Mouse (Mus musculus) adrenal gland, postnatal 14 days (tissue): ENCODE data around the gene Nr2c2ap. TPM values are rescaled to one million over a fixed set of nuclear protein-coding genes. Genes with fewer than 3 reads are reported as not detected.

Experiments
- DNase-seq: peaks from one replicate; pipeline ENCODE4 v3.0.0; 2021; ENCODE audit warnings: mixed read lengths
- total RNA-seq: library from RNA; stranded (reverse); gene quantifications from 2 replicates; pipeline ENCODE4 v1.2.3, GENCODE M21; 2021

Nr2c2ap gene
- total RNA-seq, 1 experiment from 2014 or later = 15.0 TPM

DNA sequence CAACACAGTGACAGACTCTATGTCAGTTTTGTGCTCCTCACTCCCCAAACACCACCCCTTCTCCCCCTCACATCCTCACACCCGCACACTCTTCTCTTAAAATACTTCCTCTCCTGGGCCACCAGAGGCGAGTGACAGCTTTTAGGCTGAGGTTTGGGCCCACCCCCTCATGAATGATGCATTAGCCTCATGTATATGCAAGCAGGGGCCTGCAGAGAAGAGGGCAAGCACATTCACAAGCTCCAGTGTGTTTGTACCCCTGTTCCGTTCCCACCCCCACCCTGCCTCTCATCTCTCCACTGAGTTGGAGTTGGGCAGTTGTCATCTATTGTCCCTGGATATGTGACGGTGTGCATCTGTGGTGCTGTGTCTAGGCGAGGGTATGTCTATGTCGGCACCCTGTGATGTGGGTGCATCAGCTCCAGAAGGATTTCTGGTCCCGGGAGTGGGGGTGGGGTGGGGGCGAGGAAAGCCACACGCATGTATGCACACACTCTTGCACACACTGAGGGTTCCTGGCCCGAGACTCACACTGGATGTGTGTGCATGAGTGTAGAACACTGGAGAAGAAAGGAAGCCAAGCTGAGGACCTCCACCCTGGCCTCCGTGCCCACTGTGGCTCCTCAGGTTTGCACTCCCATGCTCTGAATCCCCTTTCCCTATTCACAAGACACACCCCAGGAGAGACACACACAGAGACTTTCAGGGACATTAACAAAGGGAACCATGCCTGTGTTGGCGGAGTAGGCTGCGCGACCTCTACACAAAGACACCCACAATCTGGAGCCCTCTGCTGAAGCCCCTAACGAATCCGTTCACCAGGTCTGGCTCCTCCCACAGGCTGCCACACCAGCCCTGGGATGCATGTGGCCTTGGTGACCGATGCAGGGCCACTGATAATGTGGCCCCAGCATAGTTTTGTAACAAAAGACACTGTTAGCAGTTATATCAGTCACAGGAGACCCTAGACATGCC lies 12.1 kb upstream of the Nr2c2ap start:
- DNase-seq = no peak

DNA sequence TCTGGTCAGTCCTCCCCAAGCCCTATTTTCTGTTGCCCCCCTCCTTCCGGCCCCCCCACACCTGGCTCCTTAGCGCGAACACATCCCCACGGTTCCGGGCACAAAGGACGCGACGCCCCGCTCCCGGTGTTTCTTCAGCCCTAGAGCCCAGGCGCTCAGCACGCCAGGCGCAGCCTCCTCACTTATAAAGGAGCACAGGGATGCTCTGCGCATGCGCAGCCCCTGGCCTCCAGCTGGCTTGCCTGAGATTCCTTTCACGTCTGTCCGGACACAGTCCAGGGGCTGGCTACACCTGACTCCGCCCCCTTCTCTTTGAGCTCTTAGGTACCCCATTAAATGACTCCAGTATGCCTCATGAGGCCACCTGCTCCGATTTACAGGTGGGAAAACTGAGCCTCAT lies 10.5 kb upstream of the Nr2c2ap start, which contains the start of gene Ncan:
Gene Ncan, minus strand, starts transcription at position 207 of the 400 bp plus-strand sequence.
- peak; percentile 81 for DNase-seq

DNA sequence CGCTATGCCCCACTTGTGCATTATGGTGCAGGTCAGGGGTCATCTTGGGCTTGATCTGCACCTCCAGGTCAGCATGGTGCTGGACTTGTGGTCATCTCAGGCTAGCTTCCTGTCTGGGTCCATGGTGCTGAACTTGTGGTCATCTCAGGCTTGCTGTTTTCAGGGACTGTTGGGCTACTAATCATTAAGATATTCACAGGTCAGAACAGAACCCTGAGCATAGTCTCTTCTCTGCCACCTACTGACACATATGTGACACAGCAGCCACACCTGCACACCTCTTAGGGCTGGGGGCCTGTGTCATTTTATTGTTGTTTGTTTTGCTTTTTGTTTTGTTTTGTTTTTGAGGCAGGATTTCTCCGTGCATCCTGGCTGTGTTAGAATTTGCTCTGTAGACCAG lies 8.3 kb upstream of the Nr2c2ap start:
- no peak for DNase-seq

DNA sequence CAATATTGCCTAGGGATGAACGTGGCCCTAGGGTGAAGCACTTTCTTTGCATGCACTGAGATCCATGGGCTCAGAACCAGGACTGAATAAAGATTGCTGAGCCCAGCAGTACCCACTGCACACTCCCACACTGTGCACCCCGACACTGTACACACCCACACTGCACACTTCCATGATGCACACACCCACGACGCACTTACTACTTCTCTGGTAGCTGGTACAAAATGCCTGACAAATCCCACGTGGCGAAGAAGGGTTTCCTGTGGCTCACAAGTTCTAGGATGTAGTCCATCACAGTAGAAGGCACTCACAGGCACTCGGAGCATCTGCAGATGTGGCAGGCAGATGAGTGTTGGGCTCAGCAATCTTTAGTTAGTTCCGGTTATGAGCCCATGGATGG lies 6.1 kb upstream of the Nr2c2ap start:
- no peak for DNase-seq

DNA sequence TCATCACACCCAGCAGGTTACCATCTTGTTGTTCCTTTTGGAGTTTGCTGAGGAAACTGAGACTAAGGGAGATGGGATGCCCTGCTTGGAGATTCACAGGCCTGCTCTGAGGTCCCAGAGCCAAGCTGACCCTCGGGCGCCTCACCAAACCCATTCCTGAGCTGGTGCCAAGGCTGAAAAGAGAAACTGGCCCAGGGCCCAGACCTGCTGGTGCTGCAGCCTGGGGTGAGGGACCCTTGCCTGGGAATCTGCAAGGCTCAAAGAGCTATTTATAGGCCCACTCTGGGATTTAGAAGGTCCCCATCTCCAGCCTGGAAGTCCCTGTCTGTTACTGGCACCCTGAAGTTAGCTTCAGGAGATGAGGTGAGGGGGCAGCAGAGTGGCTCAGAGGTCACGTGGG lies 2.7 kb upstream of the Nr2c2ap start:
- DNase-seq = peak; percentile 80

DNA sequence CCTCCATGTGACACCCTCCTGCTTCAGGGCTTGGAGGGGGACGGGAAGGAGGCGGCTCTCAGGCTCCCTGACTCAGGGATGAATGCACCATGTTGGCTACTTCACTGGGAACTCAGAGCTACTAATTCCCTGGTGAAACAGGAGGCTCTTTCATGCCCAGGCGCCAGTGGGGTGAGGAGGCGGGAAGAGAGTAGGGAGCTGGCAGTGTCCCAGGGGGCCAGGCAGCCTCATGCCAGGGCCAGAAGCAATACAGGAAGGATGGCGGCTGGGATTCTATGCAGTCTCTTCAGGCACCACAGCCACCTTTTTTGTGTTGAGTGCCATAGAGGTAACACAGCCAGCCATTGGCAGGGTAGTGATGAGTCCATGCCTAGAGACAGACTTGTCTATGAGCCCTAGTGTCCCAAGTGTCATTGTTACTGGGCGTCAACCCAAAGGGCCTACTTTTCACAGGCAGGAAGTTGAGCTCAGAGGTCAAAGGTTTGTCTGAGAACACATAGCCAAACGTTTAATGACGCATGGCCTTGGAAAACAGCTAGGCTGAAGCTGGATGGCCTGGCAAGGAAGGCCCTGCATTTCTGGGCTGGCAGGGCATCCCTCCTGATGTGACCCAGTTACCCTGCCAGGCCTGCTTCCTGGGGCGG lies 1.7 kb upstream of the Nr2c2ap start:
- peak; percentile 64 for DNase-seq

DNA sequence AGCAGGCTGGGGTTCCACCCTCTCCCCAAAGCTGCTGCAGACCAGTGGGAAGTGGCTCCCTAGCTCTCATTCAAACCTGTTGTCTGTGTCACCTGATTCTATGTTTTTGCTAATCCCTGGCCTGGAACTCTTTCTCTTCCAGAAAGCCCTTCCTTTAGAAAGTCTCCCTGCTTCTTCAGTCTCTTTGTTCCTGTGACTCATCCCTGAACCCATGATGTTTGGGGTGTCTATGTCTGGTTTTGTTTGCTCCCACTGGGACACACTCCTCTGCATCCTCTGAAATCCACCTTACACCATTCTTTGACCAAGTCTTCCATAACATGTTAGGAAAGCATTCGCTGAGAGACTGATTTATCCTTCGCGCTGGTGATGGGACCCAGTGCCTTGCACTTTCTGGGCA lies 1.1 kb upstream of the Nr2c2ap start:
- no peak for DNase-seq

DNA sequence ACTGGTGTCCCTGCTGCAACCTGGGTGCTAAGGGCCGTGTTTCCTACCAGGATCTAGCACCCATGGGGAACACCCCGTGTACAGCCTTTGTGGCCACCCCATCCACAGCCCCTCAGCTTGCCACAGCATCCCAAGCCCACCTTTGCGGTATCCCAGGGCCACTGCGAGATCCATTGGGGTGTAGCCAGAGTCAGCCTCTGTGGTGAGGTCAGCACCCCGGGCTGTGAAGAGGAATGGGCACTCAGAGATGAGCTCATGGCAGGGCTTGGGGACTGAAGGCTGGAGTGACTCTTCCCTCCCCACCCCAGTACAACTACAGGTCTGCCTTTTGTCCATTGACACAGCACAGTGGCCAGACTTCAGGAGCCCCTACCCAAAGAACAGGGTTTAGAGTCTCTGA lies 3.0 kb downstream of the Nr2c2ap start:
- DNase-seq = no peak

DNA sequence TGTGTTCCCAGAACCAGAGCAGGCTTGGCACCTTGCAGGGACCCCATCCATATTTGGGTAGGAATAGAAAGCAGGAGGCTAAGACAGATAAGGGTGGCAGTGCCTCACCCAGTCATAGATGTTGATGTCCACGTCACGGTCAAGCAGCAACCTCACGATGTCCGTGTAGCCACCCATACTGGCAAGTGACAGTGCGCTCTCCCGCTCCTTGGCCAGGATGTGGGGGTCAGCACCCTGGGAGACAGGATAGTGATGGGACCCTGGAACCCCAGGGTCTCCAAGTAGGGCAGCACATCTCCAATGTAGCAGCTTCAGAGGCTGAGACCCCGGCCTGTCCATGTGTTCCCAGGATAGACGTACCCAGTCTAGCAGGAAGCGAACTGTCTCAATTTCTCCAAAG lies 3.8 kb downstream of the Nr2c2ap start:
- DNase-seq = no peak

DNA sequence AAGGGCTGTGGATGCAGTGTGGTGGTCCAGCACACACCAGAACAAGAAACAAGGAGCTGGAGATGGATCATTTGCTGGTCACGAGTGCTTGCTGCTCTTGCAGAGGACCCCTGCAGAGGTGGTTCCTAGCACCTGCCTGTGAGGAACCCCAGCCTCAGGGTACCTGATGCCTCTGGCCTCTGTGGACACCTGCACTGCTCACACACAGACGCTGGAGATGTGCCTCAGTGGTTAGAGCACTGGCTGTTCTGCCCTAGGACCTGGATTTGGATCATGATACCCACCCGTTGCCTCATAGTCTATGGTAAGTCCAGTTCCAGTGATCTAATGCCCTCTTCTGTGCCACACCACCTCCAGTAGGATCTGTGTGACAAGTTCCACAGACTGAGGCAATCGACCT lies 5.5 kb downstream of the Nr2c2ap start:
- no peak for DNase-seq

DNA sequence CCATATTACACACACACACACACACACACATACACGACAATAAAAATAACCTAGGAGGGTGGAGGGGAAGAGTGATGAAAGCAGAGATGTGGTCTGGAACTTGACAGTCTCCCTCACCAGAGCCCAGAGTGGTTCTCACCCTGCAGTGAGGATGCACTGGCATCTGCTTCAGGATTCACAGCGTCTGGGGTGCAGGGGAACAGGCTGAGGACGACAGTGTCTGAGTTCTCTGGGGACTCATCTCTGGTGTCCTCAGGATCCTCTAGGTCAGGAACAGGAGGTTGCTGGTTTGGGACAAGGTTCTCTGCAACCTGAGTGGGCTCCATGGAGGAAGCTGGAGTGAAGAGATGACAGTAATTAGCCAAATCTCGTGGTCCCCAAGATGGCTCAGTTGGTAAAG lies 6.8 kb downstream of the Nr2c2ap start:
- DNase-seq = no peak

DNA sequence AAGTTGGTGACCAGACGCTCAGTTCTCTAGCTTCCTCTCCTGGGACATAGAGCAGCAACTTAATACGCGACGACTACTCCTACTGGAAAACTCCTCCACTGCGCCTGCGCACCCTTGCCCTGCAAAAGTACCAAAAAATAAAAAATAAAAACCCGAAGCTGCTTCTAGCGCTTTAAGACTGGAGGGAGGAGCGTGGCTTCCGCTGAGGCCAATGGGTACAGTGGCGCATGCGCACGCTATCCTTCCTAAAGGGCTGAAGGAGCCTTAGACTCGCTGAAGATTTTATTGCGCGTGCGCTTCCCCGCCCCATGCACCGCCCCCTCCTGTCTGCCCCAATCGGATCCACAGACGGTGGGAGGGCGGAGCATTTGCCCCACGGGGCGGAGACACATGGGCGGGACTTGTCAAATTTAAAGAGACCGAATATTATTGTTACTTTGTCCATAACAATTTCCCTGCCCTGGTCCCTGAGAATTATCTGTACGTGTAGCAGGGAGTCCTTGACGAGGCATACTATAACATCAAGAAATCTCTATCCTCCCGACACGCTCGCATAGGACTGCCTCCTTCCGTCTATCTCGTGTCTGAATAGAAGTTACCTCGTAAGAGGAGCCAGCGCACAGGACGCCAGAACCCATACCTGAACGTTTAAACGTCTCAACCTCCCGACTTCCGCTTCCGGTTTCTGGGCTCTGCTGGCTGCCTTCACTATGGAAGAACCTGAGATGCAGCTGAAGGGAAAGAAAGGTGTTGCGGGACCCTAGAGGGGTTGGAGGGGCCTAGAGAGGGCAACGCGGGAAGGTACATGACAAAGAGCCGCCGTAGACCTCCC lies 8.1 kb downstream of the Nr2c2ap start, which contains the start of the genes Rfxank, Borcs8 and Mef2b:
Gene Rfxank, minus strand, starts transcription at position 129 of the 832 bp plus-strand sequence.
Gene Borcs8, plus strand, starts transcription at position 474 of the 832 bp plus-strand sequence.
Gene Mef2b, plus strand, starts transcription at position 686 of the 832 bp plus-strand sequence.
- DNase-seq = peak; percentile 99

DNA sequence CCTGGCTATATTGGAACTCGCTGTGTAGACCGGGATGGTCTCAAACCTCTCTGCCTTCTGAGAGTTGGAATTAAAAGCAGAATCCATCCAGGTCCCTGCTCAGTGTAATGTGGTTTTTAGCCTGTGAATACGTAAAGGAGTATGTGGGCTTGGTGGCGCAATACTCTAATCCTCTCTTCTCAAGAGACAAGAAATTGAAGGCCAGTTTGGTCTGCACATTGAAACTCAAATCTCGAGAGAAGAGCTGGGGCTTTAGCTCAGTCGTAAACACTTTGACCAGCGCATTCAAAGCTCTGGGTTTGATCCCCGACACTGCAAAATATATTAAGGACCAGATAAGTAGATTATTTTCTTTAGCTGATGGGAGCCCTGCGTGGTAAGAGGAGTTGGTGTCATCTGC lies 8.8 kb downstream of the Nr2c2ap start:
- no peak for DNase-seq

DNA sequence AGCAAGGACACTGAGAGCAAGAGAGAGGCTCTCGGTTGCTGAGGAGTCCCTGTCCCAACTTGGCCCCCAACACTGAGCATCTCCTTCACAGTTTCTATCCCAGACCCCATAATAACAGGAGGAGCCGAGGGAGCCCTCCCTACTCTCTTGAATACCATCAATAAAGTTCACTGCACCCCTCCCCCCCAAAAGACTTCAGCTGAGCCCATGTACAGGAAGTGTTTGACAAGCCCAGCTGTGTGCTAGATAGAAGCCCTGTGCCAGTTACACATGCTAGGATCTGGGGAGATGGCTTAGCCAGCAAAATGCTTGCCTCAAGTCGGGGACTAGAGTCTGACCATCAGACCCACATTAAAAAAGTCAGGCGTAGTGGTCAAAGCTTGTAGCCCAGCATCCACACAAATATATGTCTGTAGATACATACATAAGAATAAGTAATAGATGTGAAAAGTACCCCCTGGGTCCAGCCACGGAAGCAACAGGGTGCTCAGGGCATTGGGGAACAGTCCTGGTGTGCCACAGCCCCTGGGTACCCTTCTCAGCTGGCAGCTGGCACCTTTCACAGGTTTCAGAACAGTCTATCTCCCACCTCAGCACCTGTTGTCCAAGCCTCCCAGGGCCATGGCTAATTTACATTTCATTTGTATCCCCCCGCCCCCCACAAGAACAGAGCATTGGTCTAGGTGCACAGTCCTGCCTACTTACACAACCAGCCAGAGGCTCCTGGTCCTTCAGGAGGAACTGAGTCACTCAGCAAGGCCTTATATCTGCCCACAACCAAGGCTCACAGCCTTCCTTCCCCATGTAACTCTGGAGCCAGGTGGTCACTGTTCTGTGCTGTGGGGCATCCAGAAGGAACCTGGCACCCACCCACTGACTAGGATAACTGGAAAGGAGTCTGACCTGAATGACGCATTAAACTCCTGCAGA lies 16.8 kb downstream of the Nr2c2ap start:
- DNase-seq = no peak

DNA sequence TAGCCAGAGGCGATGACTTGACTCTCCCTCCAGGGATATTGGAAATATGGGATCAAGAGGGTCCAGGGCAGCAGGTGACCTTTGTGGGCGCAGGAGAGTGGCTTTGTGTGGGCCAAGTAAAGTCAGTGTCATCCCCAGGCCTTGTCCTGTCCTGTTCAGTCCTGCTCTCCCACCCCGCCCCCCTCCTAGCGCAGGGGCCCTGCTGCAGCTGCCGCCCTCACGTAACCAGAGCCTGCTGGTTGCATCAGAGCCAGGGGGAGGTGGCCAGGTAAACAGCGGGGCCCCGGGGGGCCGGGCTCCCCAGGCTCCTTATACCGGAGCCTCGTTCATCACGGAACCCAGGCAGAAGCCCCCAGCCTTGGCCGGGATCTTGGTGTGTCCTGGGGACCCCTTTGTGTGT lies 19.0 kb downstream of the Nr2c2ap start:
- DNase-seq = no peak

DNA sequence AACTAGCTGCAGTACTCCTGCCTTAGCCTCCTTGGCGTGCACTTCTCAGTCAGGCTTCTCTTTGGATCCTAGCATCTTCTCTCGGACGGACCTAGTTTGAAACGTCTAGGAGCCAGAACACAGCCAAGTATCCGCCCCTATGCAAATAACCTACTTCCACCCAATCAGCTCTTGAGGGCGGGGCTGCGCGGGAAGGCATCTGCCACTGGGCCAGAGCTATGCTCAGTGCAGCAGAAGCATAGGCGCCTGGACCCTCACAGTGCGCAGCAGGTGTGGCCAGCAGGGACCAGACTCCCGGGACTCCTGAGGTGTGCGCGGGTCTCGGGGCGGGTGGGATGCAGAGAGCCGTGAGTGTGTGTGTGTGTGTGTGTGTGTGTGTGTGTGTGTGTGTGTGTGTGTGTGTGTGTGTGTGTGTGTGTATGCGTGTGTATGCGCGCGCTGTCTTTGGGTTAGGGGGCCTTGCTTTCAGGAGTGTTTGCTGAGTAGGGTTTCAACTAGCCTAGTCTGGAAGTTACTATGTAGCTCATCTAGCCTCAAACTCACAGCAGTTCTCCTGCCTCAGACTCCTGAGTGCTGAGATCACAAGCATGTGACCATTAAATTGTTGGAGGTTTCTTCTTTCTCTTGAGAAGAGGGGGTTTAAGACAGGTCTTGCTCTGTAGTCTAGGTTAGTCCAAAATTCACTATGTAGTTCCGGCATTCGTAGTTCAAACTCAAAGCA lies 21.6 kb downstream of the Nr2c2ap start:
- DNase-seq = peak; percentile 86

DNA sequence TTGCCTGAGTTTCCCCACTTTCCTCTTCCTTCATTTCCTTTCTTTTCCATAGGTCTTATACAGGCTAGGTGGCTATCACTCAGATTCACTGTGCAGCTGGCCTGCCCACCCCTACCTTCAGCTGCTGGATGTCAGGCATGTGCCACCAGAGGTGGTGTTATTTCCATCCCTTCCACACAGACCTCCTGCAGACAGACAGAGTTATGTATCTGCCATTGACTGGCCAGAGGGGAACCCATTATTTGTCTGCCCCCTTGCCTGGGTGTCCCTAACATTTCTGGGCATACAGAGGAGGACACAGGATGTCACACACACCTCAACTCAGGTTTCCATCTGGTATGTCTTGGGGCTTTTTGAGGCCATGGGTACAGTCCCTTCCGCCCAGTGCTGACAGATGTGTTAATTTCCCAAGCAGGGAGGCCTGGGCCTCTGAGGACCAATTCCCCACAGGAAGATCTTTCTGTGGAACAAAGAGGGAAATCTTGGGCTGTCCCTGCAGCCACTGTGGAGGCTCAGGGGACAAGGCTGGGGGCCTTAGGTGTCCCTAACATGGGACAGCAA lies 26.2 kb downstream of the Nr2c2ap start:
- no peak for DNase-seq

DNA sequence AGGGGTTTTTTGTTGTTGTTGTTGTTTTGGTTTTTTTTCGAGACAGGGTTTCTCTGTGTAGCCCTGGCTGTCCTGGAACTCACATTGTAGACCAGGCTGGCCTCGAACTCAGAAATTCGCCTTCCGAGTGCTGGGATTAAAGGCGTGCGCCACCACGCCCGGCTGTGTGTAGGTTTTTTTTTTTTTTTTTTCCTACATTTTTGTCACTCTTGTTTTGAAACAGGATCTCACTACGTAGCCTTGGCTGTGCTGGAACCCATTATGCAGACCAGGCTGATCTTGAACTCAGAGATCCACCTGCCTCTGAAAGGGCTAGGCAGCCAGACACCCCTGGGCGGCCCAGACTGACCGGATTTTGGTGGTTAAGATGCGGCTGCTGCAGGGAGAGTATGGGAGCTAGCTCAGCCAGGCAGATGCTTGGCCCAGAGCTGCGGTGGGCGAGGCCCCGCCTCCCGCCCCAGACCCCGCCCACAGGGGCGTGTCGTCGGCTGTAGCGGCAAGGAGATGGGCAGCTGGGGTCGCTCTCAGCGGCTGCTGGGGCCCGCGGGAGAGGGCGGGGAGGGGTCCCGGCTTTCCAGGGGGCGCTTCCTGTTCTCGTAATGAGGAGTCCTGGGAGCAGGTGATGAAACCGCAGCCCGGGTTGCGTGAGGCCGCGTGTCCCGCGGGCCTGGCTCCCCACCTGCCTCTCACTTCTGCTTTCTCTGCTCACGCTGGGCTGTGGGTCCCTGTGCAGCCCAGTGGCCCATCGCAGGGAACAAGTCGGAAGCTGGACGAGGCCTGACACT lies 27.1 kb downstream of the Nr2c2ap start:
- peak; percentile 78 for DNase-seq

DNA sequence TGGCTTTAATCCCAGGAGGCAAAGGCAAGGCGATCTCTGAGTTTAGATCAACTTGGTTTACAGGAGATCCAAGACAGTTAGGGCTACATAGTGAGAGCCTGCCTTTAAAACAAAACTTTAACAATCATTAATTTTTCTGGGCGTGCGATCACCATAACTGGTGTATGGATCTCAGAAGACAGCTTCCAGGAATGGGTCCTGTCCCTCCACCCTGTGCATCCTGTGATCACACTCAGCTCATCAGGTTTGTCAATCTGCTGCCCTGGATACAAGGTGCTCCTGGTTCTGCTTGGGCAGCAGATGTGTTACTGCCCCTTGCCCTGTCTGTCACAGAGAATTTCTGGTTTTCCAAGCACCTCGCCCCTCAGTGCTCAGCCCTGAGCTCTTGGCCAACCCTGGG lies 28.1 kb downstream of the Nr2c2ap start:
- DNase-seq = no peak
